In genomic region chr12:38468605-38469004, GRCm38 (mm10) we compare ENCODE assay signal across 25 mouse cellular contexts.
"Had no signal": no experiment of that assay in that cellular context is flagged by ENCODE, and none has a peak within 500 bp of the region (broad histone marks: within the 10 kb centered on the region; RNA-seq: fewer than 3 reads in every experiment).

No protein-coding gene starts in this region.

- ATAC-seq: hindbrain, postnatal 0 days; intestine, embryonic 16.5 days had no signal

- H3K4me3 ChIP-seq: heart, adult 2 months; heart, embryonic 13.5 days; heart, embryonic 15.5 days; hindbrain, embryonic 13.5 days; hindbrain, embryonic 15.5 days; kidney, embryonic 15.5 days; limb, embryonic 13.5 days; limb, embryonic 15.5 days had no signal

- DNase-seq: gastrocnemius, postnatal 14 days; gastrocnemius, postnatal 36 days; heart, adult 11 months; heart, adult 2 months; heart, postnatal 14 days; heart, postnatal 36 days; kidney, adult 11 months; kidney, adult 2 months; kidney, adult 9 months; kidney, postnatal 14 days; kidney, postnatal 36 days; layer of hippocampus, adult 9-11 months; layer of hippocampus, postnatal 36 days; left cerebral cortex, postnatal 4 days had no signal

- H3K27ac ChIP-seq: heart, adult 2 months; heart, embryonic 13.5 days; heart, embryonic 15.5 days; hindbrain, embryonic 13.5 days; hindbrain, embryonic 15.5 days; hindbrain, postnatal 0 days; kidney, embryonic 15.5 days; kidney, postnatal 0 days; limb, embryonic 13.5 days; limb, embryonic 15.5 days had no signal

- H3K4me2 ChIP-seq: heart, embryonic 11.5 days; heart, embryonic 13.5 days; heart, embryonic 15.5 days; hindbrain, embryonic 13.5 days; hindbrain, embryonic 15.5 days; kidney, embryonic 15.5 days; limb, embryonic 13.5 days; limb, embryonic 15.5 days had no signal

- H3K9ac ChIP-seq: heart, embryonic 13.5 days; heart, embryonic 15.5 days; hindbrain, embryonic 13.5 days; hindbrain, embryonic 15.5 days; kidney, embryonic 15.5 days; limb, embryonic 13.5 days; limb, embryonic 15.5 days had no signal

- H3K4me1 ChIP-seq: heart, embryonic 13.5 days; heart, embryonic 15.5 days; hindbrain, embryonic 13.5 days; hindbrain, embryonic 15.5 days; kidney, embryonic 15.5 days; limb, embryonic 13.5 days; limb, embryonic 15.5 days had no signal

- H3K27me3 ChIP-seq: heart, embryonic 13.5 days; heart, embryonic 15.5 days; hindbrain, embryonic 13.5 days; hindbrain, embryonic 15.5 days; kidney, embryonic 15.5 days; limb, embryonic 13.5 days; limb, embryonic 15.5 days had no signal

- H3K9me3 ChIP-seq: heart, embryonic 13.5 days; heart, embryonic 15.5 days; hindbrain, embryonic 13.5 days; hindbrain, embryonic 15.5 days; kidney, embryonic 15.5 days; limb, embryonic 13.5 days; limb, embryonic 15.5 days had no signal

- H3K36me3 ChIP-seq: heart, embryonic 13.5 days; heart, embryonic 15.5 days; hindbrain, embryonic 13.5 days; hindbrain, embryonic 15.5 days; kidney, embryonic 15.5 days; limb, embryonic 13.5 days; limb, embryonic 15.5 days had no signal
